Comparison of ENCODE assay signal across 8 mouse cellular contexts in the genomic region with DNA sequence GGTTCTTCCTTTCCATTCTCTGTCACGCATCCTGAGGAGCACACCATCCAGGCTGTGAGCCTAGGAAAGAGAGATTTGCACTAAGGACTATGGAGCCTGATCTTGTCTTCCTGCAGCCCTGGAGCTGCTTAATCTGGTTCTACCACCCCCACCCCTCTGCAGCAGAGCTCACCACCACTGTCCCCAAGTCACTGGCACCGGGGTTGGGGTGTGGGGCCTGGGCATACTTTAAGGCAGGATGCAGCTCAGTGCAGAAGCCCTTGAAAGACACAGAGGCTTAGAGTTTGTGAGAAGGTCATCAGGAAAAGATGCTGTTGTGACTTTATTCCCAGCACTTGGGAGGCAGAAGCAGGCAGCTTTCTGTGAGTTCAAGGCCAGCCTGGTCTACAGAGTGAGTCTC.
A peak's percentile ranks its signal among the peaks of the same experiment; 100 is the strongest.
DNase-seq lines count a peak whose midpoint lies in the region; ATAC-seq and TF ChIP-seq lines count a peak whose summit lies in the region.

No protein-coding gene starts in this region.

- DNase-seq in heart, postnatal 14 days, result no peak
- no peak for DNase-seq in liver, postnatal 0 days
- DNase-seq in cerebellum, adult 18-20 months, result no peak
- no peak for DNase-seq in right cerebral cortex, postnatal 10 days (ENCODE audit: low spot score in 2 of 2)
- no peak for DNase-seq in left cerebral cortex, postnatal 25 days (ENCODE audit: low spot score in 2 of 2)

- H3K27ac ChIP-seq in heart, embryonic 13.5 days (replicated peaks), result 0 out of 2 replicates have a peak overlapping the region, but pooled peaks have one; percentile 12
- H3K27ac ChIP-seq in ES-Bruce4 (ENCODE audit: insufficient read depth, low read length), result peak overlapping the region; percentile 86
- H3K27ac ChIP-seq in hindbrain, embryonic 13.5 days, result peak overlapping the region; percentile 98
- H3K27ac ChIP-seq in liver, postnatal 0 days (ENCODE audit: low read depth), result peak overlapping the region; percentile 93

- H3K9ac ChIP-seq in heart, embryonic 13.5 days, result peak overlapping the region; percentile 87; the same call in 1 of the 2 replicates
- H3K9ac ChIP-seq in ES-Bruce4 (ENCODE audit: low read depth, poor library complexity, severe bottlenecking), result no peak overlapping the region
- H3K9ac ChIP-seq in hindbrain, embryonic 13.5 days, result peak overlapping the region; percentile 96
- peak overlapping the region; percentile 64; the same call in 1 of the 2 replicates for H3K9ac ChIP-seq in liver, postnatal 0 days (replicated peaks)

- 70% methylated on average over 2 of the region's 2 CpGs for WGBS in heart, embryonic 13.5 days
- 98% methylated on average over 2 of the region's 2 CpGs for WGBS in hindbrain, embryonic 13.5 days
- WGBS in liver, postnatal 0 days (ENCODE audit: insufficient replicate concordance), result 58% methylated on average over 2 of the region's 2 CpGs

- H3K27me3 ChIP-seq in heart, embryonic 13.5 days (replicated peaks), result no peaks in the 10 kb centered on the region
- H3K27me3 ChIP-seq in ES-Bruce4 (ENCODE audit: control insufficient read depth, insufficient read depth, low read length, poor library complexity, severe bottlenecking), result no peaks in the 10 kb centered on the region
- no peaks in the 10 kb centered on the region for H3K27me3 ChIP-seq in hindbrain, embryonic 13.5 days
- no peaks in the 10 kb centered on the region for H3K27me3 ChIP-seq in liver, postnatal 0 days (ENCODE audit: insufficient read depth, low read length)

- TF ChIP-seq EP300 in ES-Bruce4 (IDR thresholded peaks at IDR 0.05; ENCODE audit: insufficient read depth, low read depth, low read length), result no peak
- no peak for TF ChIP-seq EP300 in liver, postnatal 0 days (IDR thresholded peaks at IDR 0.05; ENCODE audit: low read depth)

- no peak for ATAC-seq in heart, embryonic 13.5 days (ENCODE audit: extremely low read depth, insufficient number of reproducible peaks, low FRiP score, low TSS enrichment)
- no peak for ATAC-seq in hindbrain, embryonic 13.5 days (ENCODE audit: low FRiP score)
- no peak for ATAC-seq in liver, postnatal 0 days

- TF ChIP-seq POLR2A in ES-Bruce4 (IDR thresholded peaks at IDR 0.05; ENCODE audit: insufficient read depth, low read length), result no peak

- H3K36me3 ChIP-seq in heart, embryonic 13.5 days, result 0 out of 2 replicates have a peak, but pooled peaks cover 3% of the 10 kb centered on the region
- no peaks in the 10 kb centered on the region for H3K36me3 ChIP-seq in ES-Bruce4 (ENCODE audit: control insufficient read depth, insufficient read depth, low read length, poor library complexity, severe bottlenecking)
- H3K36me3 ChIP-seq in hindbrain, embryonic 13.5 days, result peaks cover 8% of the 10 kb centered on the region; the same call in 1 of the 2 replicates
- H3K36me3 ChIP-seq in liver, postnatal 0 days (replicated peaks; ENCODE audit: insufficient read depth, low read length), result no peaks in the 10 kb centered on the region

- peak overlapping the region; percentile 89; the same call in 1 of the 2 replicates for H3K4me2 ChIP-seq in heart, embryonic 13.5 days
- peak overlapping the region; percentile 67 for H3K4me2 ChIP-seq in hindbrain, embryonic 13.5 days
- H3K4me2 ChIP-seq in liver, postnatal 0 days (ENCODE audit: low read depth, low read length), result peak overlapping the region; percentile 83

- no peak for TF ChIP-seq CTCF in ES-Bruce4 (IDR thresholded peaks at IDR 0.05; ENCODE audit: low read depth, low read length)
- no peak for TF ChIP-seq CTCF in liver, postnatal 0 days (IDR thresholded peaks at IDR 0.05; ENCODE audit: low read depth)

- intact Hi-C loops in heart, postnatal 14 days (cut with DNase I), result no loop called here
- intact Hi-C loops in left cerebral cortex, postnatal 25 days (cut with DNase I), result no loop called here

- no peaks in the 10 kb centered on the region for H3K9me3 ChIP-seq in heart, embryonic 13.5 days
- H3K9me3 ChIP-seq in ES-Bruce4 (replicated peaks; ENCODE audit: control insufficient read depth, insufficient read depth, low read length, poor library complexity, severe bottlenecking), result no peaks in the 10 kb centered on the region
- no peaks in the 10 kb centered on the region for H3K9me3 ChIP-seq in hindbrain, embryonic 13.5 days
- H3K9me3 ChIP-seq in liver, postnatal 0 days (ENCODE audit: low read length), result no peaks in the 10 kb centered on the region

- H3K4me3 ChIP-seq in heart, embryonic 13.5 days, result no peak overlapping the region
- no peak overlapping the region for H3K4me3 ChIP-seq in ES-Bruce4 (ENCODE audit: low read depth, low read length)
- no peak overlapping the region for H3K4me3 ChIP-seq in hindbrain, embryonic 13.5 days
- H3K4me3 ChIP-seq in liver, postnatal 0 days (ENCODE audit: low read depth, low read length), result no peak overlapping the region

- peaks cover 91% of the 10 kb centered on the region for H3K4me1 ChIP-seq in heart, embryonic 13.5 days
- H3K4me1 ChIP-seq in ES-Bruce4 (ENCODE audit: control insufficient read depth, insufficient read depth, low read length), result peaks cover 23% of the 10 kb centered on the region
- peaks cover 94% of the 10 kb centered on the region for H3K4me1 ChIP-seq in hindbrain, embryonic 13.5 days (replicated peaks)
- H3K4me1 ChIP-seq in liver, postnatal 0 days (ENCODE audit: insufficient read depth), result peaks cover 92% of the 10 kb centered on the region

Comparison
In these comparisons a context has a peak if more than half of its experiments do, and no peak if none do; other contexts are left out.
1. H3K27ac ChIP-seq: peak in every context shown above with its lines; median percentile 98 in hindbrain, embryonic 13.5 days; 93 in liver, postnatal 0 days; 86 in ES-Bruce4; 12 in heart, embryonic 13.5 days.